Mouse (Mus musculus) liver, embryonic 16.5 days (tissue): Measurements from ENCODE around the gene Cep63. TPM values are rescaled to one million over a fixed set of nuclear protein-coding genes. Genes with fewer than 3 reads are reported as not detected.

ENCODE experiments used
- ATAC-seq: fragments of 200-750 bp; cut with Nextera tagmentation; 2 replicates; pipeline ENCODE4 v1.8.0; 2017; ENCODE audit warnings: low read depth, mild to moderate bottlenecking, moderate number of reproducible peaks, moderate library complexity
- H3K27ac ChIP-seq: fragments of 300-500 bp; sonication (generic); 2 replicates; pipeline ENCODE4 v1.5.1; 2014; ENCODE audit warnings: mild to moderate bottlenecking, low read length
- H3K27me3 ChIP-seq: fragments of 300-500 bp; sonication (generic); 2 replicates; pipeline ENCODE4 v1.6.1; 2014; ENCODE audit warnings: low read depth, low read length, mixed read lengths; ENCODE audit not compliant: control insufficient read depth, insufficient read depth
- H3K36me3 ChIP-seq: fragments of 300-500 bp; sonication (generic); 2 replicates; pipeline ENCODE4 v1.6.1; 2014; ENCODE audit warnings: mild to moderate bottlenecking; ENCODE audit not compliant: control insufficient read depth, insufficient read depth
- H3K4me1 ChIP-seq: fragments of 300-500 bp; sonication (generic); 2 replicates; pipeline ENCODE4 v1.6.1; 2014; ENCODE audit warnings: low read depth, low read length, mixed read lengths; ENCODE audit not compliant: control insufficient read depth
- H3K4me2 ChIP-seq: fragments of 300-500 bp; sonication (generic); 2 replicates; pipeline ENCODE4 v1.6.1; 2014; ENCODE audit warnings: low read depth, low read length, mixed read lengths
- H3K4me3 ChIP-seq: fragments of 300-500 bp; sonication (generic); 2 replicates; pipeline ENCODE4 v1.5.1; 2014; ENCODE audit warnings: low read depth, mild to moderate bottlenecking, low read length
- H3K9ac ChIP-seq: fragments of 300-500 bp; sonication (generic); 2 replicates; pipeline ENCODE4 v1.6.1; 2014; ENCODE audit warnings: low read depth, low read length
- H3K9me3 ChIP-seq: fragments of 300-500 bp; sonication (generic); replicated peaks from 2 replicates; pipeline ENCODE4 v1.6.1; 2016; ENCODE audit warnings: low read length; ENCODE audit not compliant: control insufficient read depth
- WGBS: fragments of 180-500 bp; shearing (Covaris S2); extraction: QIAGEN DNeasy Blood & Tissue Kit; methylation state at CpG from one replicate; pipeline ENCODE4 v1.1.7; 2014; ENCODE audit not compliant: insufficient replicate concordance; 5-methylcytosine and 5-hydroxymethylcytosine counted together
- polyA plus RNA-seq: library from polyadenylated mRNA; unstranded; fragments of >200 nt; fragmentation: Nextera tagmentation; extraction: Ambion mirVana; gene quantifications from 2 replicates; pipeline ENCODE4 v1.2.1, GENCODE M21; 2015

Gene Cep63
- polyA plus RNA-seq, 1 experiment from 2014 or later: 15.9 TPM

- Histone ChIP-seq H3K36me3 (no peaks in the 10 kb centered on the region), H3K4me1 (no peaks in the 10 kb centered on the region), H3K9me3 (0 out of 2 replicates have a peak, but pooled peaks cover 2% of the 10 kb centered on the region), H3K27ac (no peak overlapping the region), H3K4me2 (no peak overlapping the region), H3K4me3 (no peak overlapping the region), H3K27me3 (no peaks in the 10 kb centered on the region), H3K9ac (no peak overlapping the region)
- WGBS: 64% methylated on average over 3 of the region's 3 CpGs
- ATAC-seq: no peak
Observed at GRCm38 (mm10) chr9:102553781-102554180, 72.6 kb downstream of the Cep63 start.

GRCm38 (mm10) chr9:102551771-102552170 lies 74.6 kb downstream of the Cep63 start:
- Histone ChIP-seq H3K36me3 (no peaks in the 10 kb centered on the region), H3K27ac (no peak overlapping the region), H3K4me3 (no peak overlapping the region), H3K9ac (no peak overlapping the region), H3K27me3 (0 out of 2 replicates have a peak, but pooled peaks cover 2% of the 10 kb centered on the region), H3K9me3 (no peaks in the 10 kb centered on the region), H3K4me1 (no peaks in the 10 kb centered on the region), H3K4me2 (no peak overlapping the region)
- no peak for ATAC-seq
- 36% methylated on average over 10 of the region's 10 CpGs for WGBS

GRCm38 (mm10) chr9:102549211-102549610 lies 77.1 kb downstream of the Cep63 start:
- no peak overlapping the region for H3K4me3 ChIP-seq
- no peak overlapping the region for H3K4me2 ChIP-seq
- 38% methylated on average over 8 of the region's 8 CpGs for WGBS
- peaks cover 13% of the 10 kb centered on the region for H3K27me3 ChIP-seq
- H3K36me3 ChIP-seq: no peaks in the 10 kb centered on the region
- no peak overlapping the region for H3K27ac ChIP-seq
- H3K4me1 ChIP-seq: no peaks in the 10 kb centered on the region
- H3K9me3 ChIP-seq: no peaks in the 10 kb centered on the region
- ATAC-seq: no peak
- no peak overlapping the region for H3K9ac ChIP-seq

- 71% methylated on average over 7 of the region's 7 CpGs for WGBS
- H3K9me3 ChIP-seq: no peaks in the 10 kb centered on the region
- H3K9ac ChIP-seq: no peak overlapping the region
- no peak overlapping the region for H3K4me2 ChIP-seq
- no peaks in the 10 kb centered on the region for H3K36me3 ChIP-seq
- peaks cover 13% of the 10 kb centered on the region for H3K27me3 ChIP-seq
- no peak overlapping the region for H3K27ac ChIP-seq
- H3K4me3 ChIP-seq: no peak overlapping the region
- ATAC-seq: no peak
- no peaks in the 10 kb centered on the region for H3K4me1 ChIP-seq
Observed at GRCm38 (mm10) chr9:102547028-102547354, 79.3 kb downstream of the Cep63 start.

- H3K27ac ChIP-seq: no peak overlapping the region
- no peak overlapping the region for H3K4me2 ChIP-seq
- H3K4me1 ChIP-seq: no peaks in the 10 kb centered on the region
- H3K36me3 ChIP-seq: no peaks in the 10 kb centered on the region
- peaks cover 13% of the 10 kb centered on the region for H3K27me3 ChIP-seq
- H3K4me3 ChIP-seq: no peak overlapping the region
- no peak for ATAC-seq
- H3K9ac ChIP-seq: no peak overlapping the region
- 53% methylated on average over 20 of the region's 20 CpGs for WGBS
- no peaks in the 10 kb centered on the region for H3K9me3 ChIP-seq
Observed at GRCm38 (mm10) chr9:102546256-102547027, 79.9 kb downstream of the Cep63 start.

- Histone ChIP-seq H3K9me3 (no peaks in the 10 kb centered on the region), H3K4me3 (no peak overlapping the region), H3K36me3 (no peaks in the 10 kb centered on the region), H3K4me1 (no peaks in the 10 kb centered on the region), H3K27ac (no peak overlapping the region), H3K27me3 (peaks cover 13% of the 10 kb centered on the region), H3K9ac (no peak overlapping the region), H3K4me2 (no peak overlapping the region)
- WGBS: 22% methylated on average over 22 of the region's 22 CpGs
- ATAC-seq: no peak
Observed at GRCm38 (mm10) chr9:102545406-102546255, 80.7 kb downstream of the Cep63 start.

GRCm38 (mm10) chr9:102544773-102545366 lies 81.5 kb downstream of the Cep63 start:
- Histone ChIP-seq H3K9me3 (no peaks in the 10 kb centered on the region), H3K9ac (no peak overlapping the region), H3K4me1 (no peaks in the 10 kb centered on the region), H3K4me3 (no peak overlapping the region), H3K36me3 (no peaks in the 10 kb centered on the region), H3K27ac (no peak overlapping the region), H3K27me3 (peaks cover 13% of the 10 kb centered on the region), H3K4me2 (no peak overlapping the region)
- no peak for ATAC-seq
- WGBS: 2% methylated on average over 26 of the region's 26 CpGs

GRCm38 (mm10) chr9:102544116-102544772 lies 82.1 kb downstream of the Cep63 start:
- Histone ChIP-seq H3K4me3 (no peak overlapping the region), H3K9me3 (no peaks in the 10 kb centered on the region), H3K4me1 (no peaks in the 10 kb centered on the region), H3K27ac (no peak overlapping the region), H3K9ac (no peak overlapping the region), H3K4me2 (no peak overlapping the region), H3K36me3 (no peaks in the 10 kb centered on the region), H3K27me3 (peaks cover 13% of the 10 kb centered on the region)
- 20% methylated on average over 11 of the region's 11 CpGs for WGBS
- ATAC-seq: no peak
